Comparison of ENCODE assay signal across 18 mouse cellular contexts in genomic region chr16:21690216-21690755, GRCm38 (mm10). TPM values are rescaled to one million over a fixed set of nuclear protein-coding genes. Genes with fewer than 3 reads are reported as not detected.
A peak's percentile ranks its signal among the peaks of the same experiment; 100 is the strongest.
DNase-seq lines count a peak whose midpoint lies in the region; ATAC-seq and TF ChIP-seq lines count a peak whose summit lies in the region.
"Had no signal": no experiment of that assay in that cellular context is flagged by ENCODE, and none has a peak within 500 bp of the region (broad histone marks: within the 10 kb centered on the region; RNA-seq: fewer than 3 reads in every experiment).

No protein-coding gene starts in this region.

- no peak overlapping the region for H3K4me3 ChIP-seq in heart, embryonic 16.5 days (ENCODE audit: low read length)
- H3K4me3 ChIP-seq in heart, adult 2 months = no peak overlapping the region
- H3K4me3 ChIP-seq: embryonic facial prominence, embryonic 13.5 days; limb, embryonic 15.5 days had no signal

- no peak for TF ChIP-seq POLR2A in heart, adult 2 months (IDR thresholded peaks at IDR 0.05; ENCODE audit: insufficient read depth, low read depth, low read length)

- WGBS in heart, embryonic 16.5 days = 49% methylated on average over 5 of the region's 5 CpGs
- WGBS in heart, adult 2 months = 60% methylated on average over 5 of the region's 5 CpGs

- H3K27me3 ChIP-seq in heart, embryonic 16.5 days (ENCODE audit: control insufficient read depth, insufficient read depth, low read length) = no peaks in the 10 kb centered on the region
- no peaks in the 10 kb centered on the region for H3K27me3 ChIP-seq in heart, adult 2 months (ENCODE audit: control insufficient read depth, insufficient read depth, low read length)
- H3K27me3 ChIP-seq: embryonic facial prominence, embryonic 13.5 days; limb, embryonic 15.5 days had no signal

- no peaks in the 10 kb centered on the region for H3K9me3 ChIP-seq in heart, embryonic 16.5 days (replicated peaks; ENCODE audit: control insufficient read depth, low read length)
- H3K9me3 ChIP-seq: embryonic facial prominence, embryonic 13.5 days; limb, embryonic 15.5 days had no signal

- no peak for TF ChIP-seq CTCF in heart, adult 2 months (IDR thresholded peaks at IDR 0.05)

- no peaks in the 10 kb centered on the region for H3K36me3 ChIP-seq in heart, embryonic 16.5 days (ENCODE audit: control insufficient read depth, insufficient read depth)
- H3K36me3 ChIP-seq in heart, adult 2 months (ENCODE audit: control insufficient read depth, insufficient read depth, low read length) = peaks cover 2% of the 10 kb centered on the region

- no peak overlapping the region for H3K4me2 ChIP-seq in heart, embryonic 16.5 days (ENCODE audit: low read depth, low read length)
- H3K4me2 ChIP-seq: embryonic facial prominence, embryonic 13.5 days; limb, embryonic 15.5 days had no signal

- H3K4me1 ChIP-seq in heart, embryonic 16.5 days (ENCODE audit: control insufficient read depth, insufficient read depth, low read length) = peaks cover 40% of the 10 kb centered on the region
- H3K4me1 ChIP-seq in heart, adult 2 months (ENCODE audit: control insufficient read depth, insufficient read depth, low read length) = peaks cover 14% of the 10 kb centered on the region

- DNase-seq in heart, adult 2 months = no peak
- peak; percentile 76 for DNase-seq in A20 (ENCODE audit: low read depth, low spot score)
- peak; percentile 57 for DNase-seq in CD4-positive, CD25-positive, alpha-beta regulatory T cell, adult 2 months (ENCODE audit: low read depth, low spot score)
- peak; percentile 43 for DNase-seq in induced T-regulatory cell, adult 2 months (ENCODE audit: low read depth)
- DNase-seq in layer of hippocampus, adult 11-12 months (ENCODE audit: low spot score) = no peak
- no peak for DNase-seq in c-Kit-positive CD71-positive TER-119-positive erythroid progenitor cells, embryonic 14.5 days (ENCODE audit: low spot score)
- DNase-seq: adrenal gland, postnatal 25 days; cerebellum, adult 9-10 months; gastrocnemius, postnatal 14 days; heart, postnatal 36 days; kidney, postnatal 4 days; lung, postnatal 10 days; thymus, postnatal 4 days had no signal

- H3K27ac ChIP-seq in heart, embryonic 16.5 days (ENCODE audit: low read length) = peak overlapping the region; percentile 29; the same call in 1 of the 2 replicates
- no peak overlapping the region for H3K27ac ChIP-seq in heart, adult 2 months
- H3K27ac ChIP-seq: embryonic facial prominence, embryonic 13.5 days; limb, embryonic 15.5 days had no signal

- intact Hi-C loops in heart, adult 2 months (cut with DNase I) = loop anchor here (5.0 kb wide), 1 partner anchor 48 kb away; no protein-coding TSS in a partner anchor

- H3K9ac ChIP-seq in heart, embryonic 16.5 days (ENCODE audit: low read length) = no peak overlapping the region
- no peak overlapping the region for H3K9ac ChIP-seq in heart, adult 2 months (ENCODE audit: low read depth, low read length)
- H3K9ac ChIP-seq: embryonic facial prominence, embryonic 13.5 days; limb, embryonic 15.5 days had no signal

- TF ChIP-seq EP300 in heart, adult 2 months (IDR thresholded peaks at IDR 0.05; ENCODE audit: insufficient read depth, low read depth, low read length) = no peak

- ATAC-seq in heart, embryonic 16.5 days (replicated peaks; ENCODE audit: extremely low read depth, insufficient read depth, low FRiP score) = no peak
- ATAC-seq in erythroid progenitor cell, adult 5-6 weeks (replicated peaks; ENCODE audit: low FRiP score, poor library complexity, severe bottlenecking) = no peak
- ATAC-seq: hindbrain, embryonic 16.5 days had no signal

- no peaks in the 10 kb centered on the region; the same call in none of the 2 replicates for H3K79me2 ChIP-seq in heart, adult 2 months (replicated peaks; ENCODE audit: control insufficient read depth, insufficient read depth, low read length)

RNA-seq across cellular contexts. Expression of gene 2510009E07Rik, which starts 4.2 kb away (rescaled TPM):
- polyA plus RNA-seq in heart, embryonic 16.5 days (2015; fragmentation: Nextera tagmentation; extraction: Ambion mirVana) = 24.5 TPM in 2 replicates
- 10 to 100 TPM; 23.8 to 25.2 TPM for total RNA-seq in heart, adult 2 months (2021)
- 10.9 and 20.3 TPM in 2 replicates for polyA plus RNA-seq in heart, adult 2 months (2012; rRNA removed)
- total RNA-seq in erythroid progenitor cell, adult 5-6 weeks (2015; ENCODE audit: low replicate concordance) = 0.36 and 1.7 TPM in 2 replicates
- total RNA-seq in erythroid progenitor cell, adult 5-6 weeks (2017; ENCODE audit: low replicate concordance) = not detected in 2 replicates

Comparison
In these comparisons a context has a peak if more than half of its experiments do, and no peak if none do; other contexts are left out.
1. DNase-seq: peak in A20 (single experiment), CD4-positive, CD25-positive, alpha-beta regulatory T cell, adult 2 months (single experiment) and induced T-regulatory cell, adult 2 months (single experiment); none in heart, adult 2 months (0 of 2), layer of hippocampus, adult 11-12 months (single experiment) and c-Kit-positive CD71-positive TER-119-positive erythroid progenitor cells, embryonic 14.5 days (single experiment).
2. RNA of gene 2510009E07Rik, which starts 4.2 kb away (total RNA-seq): 23.8 to 25.2 TPM in heart, adult 2 months; 0.36 to 1.7 TPM in erythroid progenitor cell, adult 5-6 weeks; every median in the first group is over 4 times any median in the second.